Mouse (Mus musculus) forebrain, embryonic 11.5 days (tissue): ENCODE results near the gene Tunar. TPM values are rescaled to one million over a fixed set of nuclear protein-coding genes. Genes with fewer than 3 reads are reported as not detected.

Experiments used
- ATAC-seq: fragments of 200-750 bp; cut with Nextera tagmentation; replicated peaks from 2 replicates; pipeline ENCODE4 v1.8.0; 2017; ENCODE audit warnings: moderate TSS enrichment; ENCODE audit not compliant: low FRiP score
- DNase-seq: peaks from one replicate; pipeline ENCODE4 v3.0.0-alpha.2; 2017; ENCODE audit warnings: low spot score
- H3K27ac ChIP-seq: fragments of 300-500 bp; sonication (generic); 2 replicates; pipeline ENCODE4 v1.5.1; 2014; ENCODE audit warnings: low read depth, low read length
- H3K27me3 ChIP-seq: fragments of 300-500 bp; sonication (generic); 2 replicates; pipeline ENCODE4 v1.6.1; 2014; ENCODE audit warnings: mild to moderate bottlenecking, low read length, mixed read lengths; ENCODE audit not compliant: control insufficient read depth, insufficient read depth
- H3K36me3 ChIP-seq: fragments of 300-500 bp; sonication (generic); 2 replicates; pipeline ENCODE4 v1.6.1; 2014; ENCODE audit warnings: mild to moderate bottlenecking, low read length, moderate library complexity, mixed read lengths; ENCODE audit not compliant: control insufficient read depth, insufficient read depth
- H3K4me1 ChIP-seq: fragments of 300-500 bp; sonication (generic); replicated peaks from 2 replicates; pipeline ENCODE4 v1.6.1; 2014; ENCODE audit warnings: low read length, mixed read lengths; ENCODE audit not compliant: control insufficient read depth, insufficient read depth
- H3K4me2 ChIP-seq: fragments of 300-500 bp; sonication (generic); 2 replicates; pipeline ENCODE4 v1.6.1; 2014; ENCODE audit warnings: low read depth, mild to moderate bottlenecking, low read length, moderate library complexity, mixed read lengths; ENCODE audit not compliant: severe bottlenecking
- H3K4me3 ChIP-seq: fragments of 300-500 bp; sonication (generic); 2 replicates; pipeline ENCODE4 v1.5.1; 2014; ENCODE audit warnings: low read depth, low read length
- H3K9ac ChIP-seq: fragments of 300-500 bp; sonication (generic); 2 replicates; pipeline ENCODE4 v1.6.1; 2014; ENCODE audit warnings: low read length
- H3K9me3 ChIP-seq: fragments of 300-500 bp; sonication (generic); 2 replicates; pipeline ENCODE4 v1.6.1; 2016; ENCODE audit warnings: low read length, mixed read lengths; ENCODE audit not compliant: control insufficient read depth
- WGBS: fragments of 180-500 bp; shearing (Covaris S2); extraction: QIAGEN DNeasy Blood & Tissue Kit; methylation state at CpG from one replicate; pipeline ENCODE4 v1.1.7; 2014; 5-methylcytosine and 5-hydroxymethylcytosine counted together
- polyA plus RNA-seq: library from polyadenylated mRNA; unstranded; fragments of >200 nt; fragmentation: Nextera tagmentation; extraction: Ambion mirVana; gene quantifications from 2 replicates; pipeline ENCODE4 v1.2.1, GENCODE M21; 2014

Gene Tunar
- polyA plus RNA-seq, 1 experiment from 2014 or later, result 0.65 TPM

GRCm38 (mm10) chr12:105356781-105357180 is 23.1 kb downstream of the Tunar start:
- WGBS, result 94% methylated on average over 13 of the region's 13 CpGs
- Histone ChIP-seq H3K9ac (no peak overlapping the region), H3K9me3 (no peaks in the 10 kb centered on the region), H3K36me3 (no peaks in the 10 kb centered on the region), H3K27me3 (no peaks in the 10 kb centered on the region), H3K4me1 (no peaks in the 10 kb centered on the region), H3K4me2 (no peak overlapping the region), H3K27ac (no peak overlapping the region), H3K4me3 (no peak overlapping the region)
- ATAC-seq (no peak), DNase-seq (no peak)

- Histone ChIP-seq H3K4me2 (no peak overlapping the region), H3K9me3 (no peaks in the 10 kb centered on the region), H3K27me3 (no peaks in the 10 kb centered on the region), H3K4me3 (no peak overlapping the region), H3K27ac (no peak overlapping the region), H3K36me3 (no peaks in the 10 kb centered on the region), H3K4me1 (no peaks in the 10 kb centered on the region), H3K9ac (no peak overlapping the region)
- 77% methylated on average over 2 of the region's 2 CpGs for WGBS
- no peak for ATAC-seq
- no peak for DNase-seq
These were observed 30.0 kb downstream of the Tunar start for GRCm38 (mm10) chr12:105363648-105364047.

DNA sequence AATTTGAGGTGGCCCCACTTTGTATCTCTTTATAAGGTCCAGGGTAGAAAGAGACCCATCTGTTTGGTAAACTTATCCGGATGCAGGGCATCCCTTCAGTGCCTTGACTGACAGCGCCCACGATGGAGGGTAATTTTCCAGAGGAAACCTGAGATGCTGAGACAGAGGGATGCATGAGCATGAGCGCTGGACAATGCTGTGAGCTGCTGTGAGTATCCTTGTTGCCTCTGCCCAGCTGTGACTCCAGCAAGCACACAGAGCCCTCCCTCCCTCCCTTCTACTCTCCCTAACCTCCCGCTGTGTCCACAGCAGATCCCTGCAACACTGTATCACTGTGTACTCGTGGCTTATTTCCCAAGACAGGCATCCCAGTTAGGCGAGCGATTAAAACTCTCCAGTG is 40.9 kb downstream of the Tunar start:
- no peaks in the 10 kb centered on the region for H3K36me3 ChIP-seq
- H3K27ac ChIP-seq, result no peak overlapping the region
- H3K4me1 ChIP-seq, result no peaks in the 10 kb centered on the region
- H3K9ac ChIP-seq, result no peak overlapping the region
- H3K4me3 ChIP-seq, result no peak overlapping the region
- ATAC-seq (no peak), DNase-seq (no peak)
- no peaks in the 10 kb centered on the region for H3K27me3 ChIP-seq
- 77% methylated on average over 8 of the region's 8 CpGs for WGBS
- H3K4me2 ChIP-seq, result no peak overlapping the region
- H3K9me3 ChIP-seq, result no peaks in the 10 kb centered on the region

DNA sequence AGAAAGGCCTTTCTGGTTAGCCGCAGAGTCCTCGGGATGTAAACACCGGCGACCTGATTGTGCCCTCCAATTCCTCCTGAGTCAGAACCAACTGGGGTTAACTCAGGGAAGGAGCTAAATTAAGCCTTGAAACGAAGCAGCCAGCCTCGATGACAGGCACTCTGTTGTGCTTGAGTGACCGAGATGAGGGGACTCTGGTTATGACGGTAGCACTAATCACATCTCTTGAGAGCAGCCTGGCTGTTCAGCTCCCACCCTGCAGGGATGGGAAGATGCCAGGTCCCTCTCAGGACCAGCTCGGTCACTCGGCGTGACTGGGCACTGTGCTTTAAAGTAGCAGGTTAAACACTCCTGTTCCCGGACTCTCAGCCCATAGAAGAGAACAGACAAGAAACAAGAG is 43.3 kb downstream of the Tunar start:
- ATAC-seq (no peak), DNase-seq (no peak)
- H3K9me3 ChIP-seq, result no peaks in the 10 kb centered on the region
- H3K4me1 ChIP-seq, result no peaks in the 10 kb centered on the region
- H3K4me2 ChIP-seq, result no peak overlapping the region
- no peaks in the 10 kb centered on the region for H3K27me3 ChIP-seq
- WGBS, result 78% methylated on average over 12 of the region's 12 CpGs
- H3K4me3 ChIP-seq, result no peak overlapping the region
- no peak overlapping the region for H3K9ac ChIP-seq
- H3K36me3 ChIP-seq, result no peaks in the 10 kb centered on the region
- H3K27ac ChIP-seq, result no peak overlapping the region

DNA sequence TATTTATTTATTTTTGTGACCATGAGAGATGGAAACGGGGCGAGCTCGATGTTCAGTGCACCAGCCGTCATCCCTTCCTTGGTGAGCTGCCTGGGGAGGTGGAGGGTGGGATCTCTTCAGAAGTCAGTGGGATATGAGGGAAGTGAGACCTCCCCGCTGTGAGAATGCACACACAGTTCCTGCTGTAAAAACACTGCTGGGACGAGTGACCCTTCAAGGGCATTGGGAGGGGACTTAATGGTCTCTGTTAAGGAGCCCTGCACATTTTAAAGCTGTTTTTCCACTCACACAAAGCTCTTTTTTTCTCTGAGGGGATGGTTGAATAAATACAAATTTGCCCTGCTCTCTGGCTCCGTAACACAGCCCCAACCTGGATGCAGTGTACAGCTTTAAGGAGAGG is 49.1 kb downstream of the Tunar start:
- Histone ChIP-seq H3K27ac (no peak overlapping the region), H3K9me3 (no peaks in the 10 kb centered on the region), H3K4me1 (no peaks in the 10 kb centered on the region), H3K4me2 (no peak overlapping the region), H3K36me3 (no peaks in the 10 kb centered on the region), H3K4me3 (no peak overlapping the region), H3K27me3 (no peaks in the 10 kb centered on the region), H3K9ac (no peak overlapping the region)
- WGBS, result 62% methylated on average over 7 of the region's 7 CpGs
- ATAC-seq, result no peak
- no peak for DNase-seq

DNA sequence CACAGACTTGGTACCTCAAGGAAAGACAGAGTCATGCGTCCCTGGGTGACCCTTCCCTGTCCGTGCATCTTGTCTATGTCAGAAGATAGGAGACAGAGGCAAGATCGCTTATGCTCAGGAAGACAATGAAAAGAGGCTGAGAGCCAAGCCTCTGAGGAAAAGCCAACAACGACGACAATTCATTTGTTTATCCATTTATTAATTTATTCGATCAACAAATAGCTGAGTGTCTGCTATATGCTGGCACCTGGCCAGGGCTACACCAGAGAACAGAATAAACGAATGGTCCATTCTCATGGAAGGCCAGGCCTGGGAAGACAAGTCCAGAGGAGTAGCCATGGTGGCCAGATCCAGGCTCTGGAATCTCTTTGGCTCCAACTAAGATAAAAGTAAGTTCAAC is 61.0 kb downstream of the Tunar start:
- Histone ChIP-seq H3K36me3 (no peaks in the 10 kb centered on the region), H3K27ac (no peak overlapping the region), H3K9me3 (no peaks in the 10 kb centered on the region; the same call in 1 of the 2 replicates), H3K27me3 (no peaks in the 10 kb centered on the region), H3K9ac (no peak overlapping the region), H3K4me3 (no peak overlapping the region), H3K4me1 (no peaks in the 10 kb centered on the region), H3K4me2 (no peak overlapping the region)
- DNase-seq, result no peak
- ATAC-seq, result no peak
- WGBS, result 91% methylated on average over 7 of the region's 7 CpGs

DNA sequence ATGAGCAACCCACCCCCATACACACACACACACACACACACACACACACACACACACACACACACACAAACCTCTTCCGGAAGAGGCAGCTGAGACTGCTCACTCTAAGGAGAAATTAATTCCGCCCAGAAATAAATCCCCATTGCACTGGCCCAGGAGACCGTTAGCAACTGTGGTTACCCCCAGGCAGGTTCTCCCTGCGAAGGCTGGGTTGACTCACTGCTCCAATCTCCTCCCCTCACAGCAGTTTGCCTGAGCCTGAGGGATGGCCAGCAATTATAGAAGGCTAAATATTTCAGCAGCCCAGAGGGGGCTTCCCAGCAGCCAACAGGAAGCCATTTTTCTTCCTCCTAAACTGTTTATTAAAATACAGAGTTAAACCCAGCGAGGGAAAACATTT is 64.5 kb downstream of the Tunar start:
- H3K4me3 ChIP-seq, result no peak overlapping the region
- ATAC-seq, result no peak
- WGBS, result 33% methylated on average over 5 of the region's 5 CpGs
- no peak for DNase-seq
- H3K9me3 ChIP-seq, result no peaks in the 10 kb centered on the region; the same call in 1 of the 2 replicates
- H3K9ac ChIP-seq, result no peak overlapping the region
- no peaks in the 10 kb centered on the region for H3K4me1 ChIP-seq
- no peak overlapping the region for H3K4me2 ChIP-seq
- no peaks in the 10 kb centered on the region for H3K36me3 ChIP-seq
- H3K27me3 ChIP-seq, result no peaks in the 10 kb centered on the region; the same call in 1 of the 2 replicates
- H3K27ac ChIP-seq, result no peak overlapping the region

- no peak for ATAC-seq
- no peaks in the 10 kb centered on the region for H3K36me3 ChIP-seq
- H3K4me2 ChIP-seq, result no peak overlapping the region
These were observed 70.1 kb downstream of the Tunar start for GRCm38 (mm10) chr12:105403742-105404141.

GRCm38 (mm10) chr12:105406008-105406407 is 72.3 kb downstream of the Tunar start:
- no peak for DNase-seq
- no peak overlapping the region for H3K4me2 ChIP-seq
- no peaks in the 10 kb centered on the region for H3K4me1 ChIP-seq
- no peak overlapping the region for H3K9ac ChIP-seq
- no peaks in the 10 kb centered on the region for H3K9me3 ChIP-seq
- ATAC-seq, result no peak
- H3K4me3 ChIP-seq, result no peak overlapping the region
- H3K27me3 ChIP-seq, result no peaks in the 10 kb centered on the region; the same call in 1 of the 2 replicates
- WGBS, result 77% methylated on average over 6 of the region's 6 CpGs
- no peak overlapping the region for H3K27ac ChIP-seq
- no peaks in the 10 kb centered on the region for H3K36me3 ChIP-seq

More at GRCm38 (mm10) chr12:105403742-105404141, 70.1 kb downstream of the Tunar start:
- WGBS, result 74% methylated on average over 5 of the region's 5 CpGs
- no peaks in the 10 kb centered on the region; the same call in 1 of the 2 replicates for H3K27me3 ChIP-seq
- H3K27ac ChIP-seq, result no peak overlapping the region
- H3K4me3 ChIP-seq, result no peak overlapping the region
- DNase-seq, result no peak
- H3K4me1 ChIP-seq, result no peaks in the 10 kb centered on the region
- no peaks in the 10 kb centered on the region; the same call in 1 of the 2 replicates for H3K9me3 ChIP-seq
- H3K9ac ChIP-seq, result no peak overlapping the region
